9 mouse cellular contexts compared by ENCODE assay signal in the genomic region with DNA sequence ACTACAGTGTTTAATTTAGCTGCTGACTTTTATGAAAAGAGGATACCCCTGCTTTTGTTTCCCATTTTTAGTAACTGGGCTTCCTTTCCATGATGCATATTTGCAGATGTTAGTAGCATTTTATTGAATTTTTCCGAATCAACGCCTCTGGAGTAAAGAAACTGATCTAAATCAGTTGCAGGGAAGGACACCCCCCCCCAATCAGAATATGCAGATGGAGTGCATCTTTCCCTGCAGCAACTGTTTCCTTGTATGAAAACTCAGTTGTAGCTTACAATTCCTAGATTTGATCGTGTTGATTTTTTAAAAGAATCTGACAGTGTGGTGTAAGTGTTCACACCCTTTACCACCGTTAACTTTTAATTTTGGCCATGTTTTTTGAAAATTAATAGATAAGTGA. TPM values are rescaled to one million over a fixed set of nuclear protein-coding genes. Genes with fewer than 3 reads are reported as not detected.
A peak's percentile ranks its signal among the peaks of the same experiment; 100 is the strongest.
DNase-seq lines count a peak whose midpoint lies in the region; ATAC-seq and TF ChIP-seq lines count a peak whose summit lies in the region.
"Had no signal": no experiment of that assay in that cellular context is flagged by ENCODE, and none has a peak within 500 bp of the region (broad histone marks: within the 10 kb centered on the region; RNA-seq: fewer than 3 reads in every experiment).

No protein-coding gene starts in this region.

- no peak for DNase-seq in layer of hippocampus, adult 2 months (ENCODE audit: low spot score in 2 of 2)
- DNase-seq in layer of hippocampus, postnatal 10 days (ENCODE audit: low spot score in 2 of 2), result no peak
- DNase-seq in forebrain, embryonic 10.5 days (ENCODE audit: extremely low spot score, low spot score), result no peak
- DNase-seq in right cerebral cortex, postnatal 14 days, result no peak
- no peak for DNase-seq in cerebellum, postnatal 36 days
- no peak for DNase-seq in embryo, embryonic 11 days
- DNase-seq: kidney, postnatal 25 days had no signal

- peak overlapping the region; percentile 73 for H3K4me3 ChIP-seq in layer of hippocampus, adult 2 months
- peak overlapping the region; percentile 86 for H3K4me3 ChIP-seq in forebrain, embryonic 10.5 days
- H3K4me3 ChIP-seq in limb, embryonic 12.5 days (replicated peaks), result 0 out of 2 replicates have a peak overlapping the region, but pooled peaks have one; percentile 91
- H3K4me3 ChIP-seq in neural tube, embryonic 13.5 days, result peak overlapping the region; percentile 98

- TF ChIP-seq CTCF in layer of hippocampus, adult 2 months (conservative IDR thresholded peaks at IDR 0.05), result no peak

- peak overlapping the region; percentile 99; the same call in 1 of the 2 replicates for H3K27ac ChIP-seq in layer of hippocampus, adult 2 months
- no peak overlapping the region for H3K27ac ChIP-seq in forebrain, embryonic 10.5 days
- H3K27ac ChIP-seq in limb, embryonic 12.5 days, result no peak overlapping the region
- H3K27ac ChIP-seq in neural tube, embryonic 13.5 days (replicated peaks), result no peak overlapping the region

- no peaks in the 10 kb centered on the region for H3K36me3 ChIP-seq in forebrain, embryonic 10.5 days (replicated peaks)
- H3K36me3 ChIP-seq in limb, embryonic 12.5 days, result no peaks in the 10 kb centered on the region
- no peaks in the 10 kb centered on the region for H3K36me3 ChIP-seq in neural tube, embryonic 13.5 days

- no peaks in the 10 kb centered on the region for H3K9me3 ChIP-seq in forebrain, embryonic 10.5 days
- no peaks in the 10 kb centered on the region for H3K9me3 ChIP-seq in limb, embryonic 12.5 days
- H3K9me3 ChIP-seq in neural tube, embryonic 13.5 days, result no peaks in the 10 kb centered on the region

- no peak for ATAC-seq in limb, embryonic 12.5 days (ENCODE audit: insufficient number of reproducible peaks, insufficient read depth, low FRiP score, low TSS enrichment, low read depth)
- ATAC-seq in neural tube, embryonic 13.5 days (ENCODE audit: low read depth), result no peak

- WGBS in forebrain, embryonic 10.5 days, result 46% methylated on average over 4 of the region's 4 CpGs
- WGBS in limb, embryonic 12.5 days, result 35% methylated on average over 4 of the region's 4 CpGs
- WGBS in neural tube, embryonic 13.5 days, result 46% methylated on average over 4 of the region's 4 CpGs

- H3K9ac ChIP-seq in limb, embryonic 12.5 days (replicated peaks), result no peak overlapping the region
- H3K9ac ChIP-seq in neural tube, embryonic 13.5 days, result peak overlapping the region; percentile 97

- peak overlapping the region; percentile 93 for H3K4me2 ChIP-seq in limb, embryonic 12.5 days
- peak overlapping the region; percentile 75 for H3K4me2 ChIP-seq in neural tube, embryonic 13.5 days

- no peaks in the 10 kb centered on the region for H3K27me3 ChIP-seq in forebrain, embryonic 10.5 days (ENCODE audit: poor library complexity, severe bottlenecking)
- H3K27me3 ChIP-seq in limb, embryonic 12.5 days, result no peaks in the 10 kb centered on the region
- H3K27me3 ChIP-seq in neural tube, embryonic 13.5 days, result no peaks in the 10 kb centered on the region

- H3K4me1 ChIP-seq in forebrain, embryonic 10.5 days, result peaks cover 19% of the 10 kb centered on the region
- H3K4me1 ChIP-seq in limb, embryonic 12.5 days (replicated peaks), result 0 out of 2 replicates have a peak, but pooled peaks cover 7% of the 10 kb centered on the region
- H3K4me1 ChIP-seq in neural tube, embryonic 13.5 days (replicated peaks), result peaks cover 22% of the 10 kb centered on the region

RNA-seq across cellular contexts. Expression of a gene that starts 2.0 kb away (rescaled TPM):
- 10 to 100 TPM; 66.2 to 71.3 TPM for total RNA-seq in layer of hippocampus, adult 2 months (2021)
- total RNA-seq in layer of hippocampus, postnatal 10 days (2021), result 10 to 100 TPM; 81.7 to 83.3 TPM
- 14.3 and 17.1 TPM in 2 replicates for polyA plus RNA-seq in forebrain, embryonic 10.5 days (2016; fragmentation: Nextera tagmentation; extraction: Ambion mirVana)
- 12.0 and 13.3 TPM in 2 replicates for polyA plus RNA-seq in limb, embryonic 12.5 days (2016; fragmentation: Nextera tagmentation; extraction: Ambion mirVana)
- polyA plus RNA-seq in neural tube, embryonic 13.5 days (2015; fragmentation: Nextera tagmentation; extraction: Ambion mirVana), result 37.8 and 44.5 TPM in 2 replicates

RNA-seq across cellular contexts. Expression of a gene that starts 34.1 kb away (rescaled TPM):
- total RNA-seq in layer of hippocampus, adult 2 months (2021), result not detected
- total RNA-seq in layer of hippocampus, postnatal 10 days (2021), result not detected
- polyA plus RNA-seq in forebrain, embryonic 10.5 days (2016; fragmentation: Nextera tagmentation; extraction: Ambion mirVana), result not detected in 2 replicates
- polyA plus RNA-seq in limb, embryonic 12.5 days (2016; fragmentation: Nextera tagmentation; extraction: Ambion mirVana), result not detected in 2 replicates
- polyA plus RNA-seq in neural tube, embryonic 13.5 days (2015; fragmentation: Nextera tagmentation; extraction: Ambion mirVana), result not detected in 2 replicates
